Mouse (Mus musculus) olfactory bulb, adult 2 months (tissue): ENCODE data around the gene Myl3.

ENCODE experiments used
- CTCF ChIP-seq: fragments of 200-500 bp; IDR thresholded peaks from 2 replicates; pipeline ENCODE4 v1.5.1; 2012; ENCODE audit warnings: low read depth, mild to moderate bottlenecking, low read length, moderate library complexity; ENCODE audit not compliant: insufficient read depth
- POLR2A ChIP-seq: fragments of 200-500 bp; IDR thresholded peaks from 2 replicates; pipeline ENCODE4 v1.6.1; 2012; ENCODE audit warnings: mild to moderate bottlenecking, low read depth, low read length, moderate library complexity; ENCODE audit not compliant: insufficient read depth

DNA sequence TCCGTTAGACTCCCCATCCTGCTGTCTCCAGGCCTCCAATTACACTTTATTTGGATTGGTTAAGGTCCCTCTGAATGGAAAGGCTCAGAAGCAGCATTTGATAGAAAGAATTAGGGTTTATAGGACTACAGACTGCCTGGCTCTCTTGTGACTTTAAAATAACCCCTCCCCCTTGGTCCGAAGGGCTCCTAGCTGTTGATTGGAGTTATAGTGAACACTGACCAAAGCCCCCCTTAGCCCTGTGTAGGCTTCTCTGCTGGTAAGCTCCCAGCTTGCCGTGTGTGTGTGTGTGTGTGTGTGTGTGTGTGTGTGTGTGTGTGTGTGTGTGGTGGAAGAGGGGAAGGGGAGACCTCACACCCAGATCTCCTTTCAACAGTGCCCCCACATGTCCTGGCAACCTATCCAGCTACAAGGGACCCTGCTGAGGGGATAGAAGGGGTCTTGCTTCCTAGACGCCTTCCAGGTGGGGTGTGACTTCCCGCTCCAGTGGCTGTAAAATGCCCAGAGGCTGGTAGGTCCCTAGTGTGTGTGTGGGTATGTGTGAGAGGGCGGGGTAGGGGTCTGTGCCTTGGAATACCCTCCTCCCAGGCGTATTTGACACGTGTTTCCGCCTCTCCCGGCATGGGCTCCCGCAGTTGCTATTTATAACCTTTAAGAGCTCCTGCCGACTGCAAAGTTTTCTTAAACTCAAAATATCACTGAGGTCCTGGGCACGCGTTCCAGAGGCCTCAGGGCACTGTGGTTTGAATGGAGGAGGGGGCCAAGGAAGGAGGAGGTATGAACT is 8.9 kb downstream of the Myl3 start:
- TF ChIP-seq POLR2A (no peak), CTCF (no peak)
